16 mouse cellular contexts compared by ENCODE assay signal in genomic region chr17:30819134-30819533, GRCm38 (mm10).
DNase-seq lines count a peak whose midpoint lies in the region; TF ChIP-seq lines count a peak whose summit lies in the region.
"Had no signal": no experiment of that assay in that cellular context is flagged by ENCODE, and none has a peak within 500 bp of the region (broad histone marks: within the 10 kb centered on the region; RNA-seq: fewer than 3 reads in every experiment).

No protein-coding gene starts in this region.

- H3K9me3 ChIP-seq in CH12.LX (replicated peaks; ENCODE audit: low read length) (no peaks in the 10 kb centered on the region), ES-E14 (ENCODE audit: control insufficient read depth, insufficient read depth, low read depth, low read length) (no peaks in the 10 kb centered on the region)
- H3K9me3 ChIP-seq: hindbrain, embryonic 10.5 days; liver, embryonic 12.5 days; midbrain, embryonic 12.5 days had no signal

- DNase-seq in lung, postnatal 25 days (ENCODE audit: low spot score) = peak; percentile 16
- DNase-seq in lung, postnatal 4 days = no peak
- DNase-seq in CH12.LX (ENCODE audit: extremely low read depth) = peak; percentile 21
- DNase-seq in ES-E14 (ENCODE audit: low read depth, low spot score) = peak; percentile 87
- peak; percentile 17 for DNase-seq in lung, postnatal 36 days
- no peak for DNase-seq in ovary, postnatal 14 days (ENCODE audit: low spot score)
- no peak for DNase-seq in left cerebral cortex, postnatal 36 days (ENCODE audit: low spot score in 2 of 2)
- DNase-seq: adrenal gland, postnatal 25 days; cerebellum, postnatal 25 days; embryo, embryonic 11 days; gastrocnemius, postnatal 36 days had no signal

- H3K36me3 ChIP-seq in CH12.LX (replicated peaks in 1 of 2; ENCODE audit: control insufficient read depth in 1 of 2, insufficient read depth in 1 of 2, low read length in 1 of 2) = no peaks in the 10 kb centered on the region
- H3K36me3 ChIP-seq in ES-E14 (ENCODE audit: control insufficient read depth, insufficient read depth, low read length, poor library complexity, severe bottlenecking) = peaks cover 3% of the 10 kb centered on the region; the same call in 1 of the 2 replicates
- H3K36me3 ChIP-seq: hindbrain, embryonic 10.5 days; liver, embryonic 12.5 days; midbrain, embryonic 12.5 days had no signal

- H3K4me1 ChIP-seq in CH12.LX (ENCODE audit: control insufficient read depth in 1 of 2, insufficient read depth in 2 of 2) = no peaks in the 10 kb centered on the region
- H3K4me1 ChIP-seq in ES-E14 (ENCODE audit: control insufficient read depth in 2 of 2, insufficient read depth in 2 of 2, low read length in 2 of 2, poor library complexity in 1 of 2) = peaks cover 0 to 10% of the 10 kb centered on the region in 2 experiments; a peak in 1 of 4 replicates
- H3K4me1 ChIP-seq: liver, embryonic 12.5 days; midbrain, embryonic 12.5 days had no signal

- intact Hi-C loops in left cerebral cortex, postnatal 36 days (cut with DNase I) = loop anchor here (5.0 kb wide), 2 partner anchors 227 to 362 kb away; no protein-coding TSS in a partner anchor

- H3K9ac ChIP-seq in CH12.LX (ENCODE audit: insufficient read depth, low read depth) (no peak overlapping the region), ES-E14 (ENCODE audit: insufficient read depth, low read depth, low read length, poor library complexity, severe bottlenecking) (no peak overlapping the region)
- H3K9ac ChIP-seq: liver, embryonic 12.5 days; midbrain, embryonic 12.5 days had no signal

- H3K27ac ChIP-seq in CH12.LX (ENCODE audit: insufficient read depth, low read depth) = no peak overlapping the region
- no peak overlapping the region for H3K27ac ChIP-seq in ES-E14 (ENCODE audit: insufficient read depth, low read depth, low read length, poor library complexity, severe bottlenecking)
- H3K27ac ChIP-seq: hindbrain, embryonic 10.5 days; hindbrain, postnatal 0 days; liver, embryonic 12.5 days; macrophage; midbrain, embryonic 12.5 days had no signal

- peak in 1 of 2 experiments; percentile 55; a peak in 2 of 4 replicates for TF ChIP-seq CTCF in CH12.LX (conservative IDR thresholded peaks at IDR 0.05 in 1 of 2, IDR thresholded peaks at IDR 0.05 in 1 of 2; ENCODE audit: low read depth in 2 of 2, low read length in 2 of 2)

- no peak; the same call in 1 of the 2 replicates for TF ChIP-seq RAD21 in CH12.LX (IDR thresholded peaks at IDR 0.05; ENCODE audit: low read depth, low read length)

- TF ChIP-seq EP300 in CH12.LX (IDR thresholded peaks at IDR 0.05; ENCODE audit: low read length) = no peak

- H3K4me2 ChIP-seq in CH12.LX (ENCODE audit: insufficient read depth, low read depth, poor library complexity, severe bottlenecking) = no peak overlapping the region
- H3K4me2 ChIP-seq: liver, embryonic 12.5 days; midbrain, embryonic 12.5 days had no signal

- in situ Hi-C loops in CH12.LX (cut with MboI; ENCODE audit: low pct_ligation_motif_present, low pct_unique_long_range_greater_than_20kb, low sequenced_read_pairs) (loop anchor here (10.0 kb wide), 1 partner anchor 364 kb away; no protein-coding TSS in a partner anchor), ES-E14 (cut with MboI; ENCODE audit: low sequenced_read_pairs in 2 of 2, unreplicated experiment in 2 of 2) (loop anchor here in 1 of 2 experiments (10.0 kb wide), 1 partner anchor 364 kb away; no protein-coding TSS in a partner anchor)

- peaks cover 1% of the 10 kb centered on the region for H3K27me3 ChIP-seq in CH12.LX (replicated peaks)
- H3K27me3 ChIP-seq: liver, embryonic 12.5 days; midbrain, embryonic 12.5 days had no signal

- H3K4me3 ChIP-seq in CH12.LX (replicated peaks in 1 of 3; ENCODE audit: low read depth in 2 of 3, low read length in 2 of 3, poor library complexity in 1 of 3) (no peak overlapping the region), ES-E14 (ENCODE audit: insufficient read depth in 1 of 2, low read depth in 1 of 2, low read length in 2 of 2, poor library complexity in 1 of 2, severe bottlenecking in 1 of 2) (no peak overlapping the region)
- H3K4me3 ChIP-seq: hindbrain, embryonic 10.5 days; liver, embryonic 12.5 days; midbrain, embryonic 12.5 days had no signal

- H3K79me2 ChIP-seq in CH12.LX (replicated peaks; ENCODE audit: control insufficient read depth, extremely low read depth, insufficient read depth, poor library complexity, severe bottlenecking) = no peaks in the 10 kb centered on the region

- TF ChIP-seq POLR2A in CH12.LX (IDR thresholded peaks at IDR 0.05; ENCODE audit: low read depth, low read length) = no peak

- dilution Hi-C loops in CH12.LX (cut with MboI; ENCODE audit: extremely low pct_ligation_motif_present, extremely low pct_unique_long_range_greater_than_20kb, low sequenced_read_pairs) = no loop called here

TF ChIP-seq in CH12.LX, 34 proteins besides CTCF, POLR2A, EP300 and RAD21:
- TF ChIP-seq MAFK (IDR thresholded peaks at IDR 0.05; ENCODE audit: insufficient replicate concordance, low read length) (no peak), MAX (IDR thresholded peaks at IDR 0.05; ENCODE audit: low read length) (no peak), USF1 (IDR thresholded peaks at IDR 0.05; ENCODE audit: low read depth, low read length) (no peak), MEF2A (IDR thresholded peaks at IDR 0.05; ENCODE audit: borderline replicate concordance, low read depth, low read length) (no peak), SMC3 (IDR thresholded peaks at IDR 0.05; ENCODE audit: low read depth, low read length) (no peak)

TF ChIP-seq in ES-E14, 5 proteins besides CTCF, POLR2A, EP300 and RAD21:
- TF ChIP-seq CHD2 (IDR thresholded peaks at IDR 0.05; ENCODE audit: low read depth, low read length) (no peak), ZNF384 (IDR thresholded peaks at IDR 0.05; ENCODE audit: low read depth, low read length) (0 out of 2 replicates have a peak, but pooled peaks have one; percentile 19)
TF ChIP-seq in ES-E14: peak in this region for 1.

Comparison
In these comparisons a context has a peak if more than half of its experiments do, and no peak if none do; other contexts are left out.
1. DNase-seq: peak in lung, postnatal 25 days (single experiment), CH12.LX (single experiment), ES-E14 (single experiment) and lung, postnatal 36 days (single experiment); none in lung, postnatal 4 days (0 of 2), ovary, postnatal 14 days (single experiment) and left cerebral cortex, postnatal 36 days (0 of 2).